Mouse (Mus musculus): ENCODE results near the gene Pdp2.

- TF ChIP-seq CTCF (IDR thresholded peaks at IDR 0.05; ENCODE audit: low read depth, low read length) (no peak), GATA2 (IDR thresholded peaks at IDR 0.05; ENCODE audit: borderline replicate concordance, low read depth, low read length) (no peak)
Measured at GRCm38 (mm10) chr8:104593536-104594325, 2.5 kb downstream of the Pdp2 start.
